Mouse (Mus musculus) brown adipose tissue, adult 24 weeks (tissue): ENCODE results near the gene Pnpla1. TPM values are rescaled to one million over a fixed set of nuclear protein-coding genes. Genes with fewer than 3 reads are reported as not detected.

Experiments
- H3K27ac ChIP-seq: fragments of 200-500 bp; replicated peaks from 2 replicates; pipeline ENCODE4 v1.5.1; 2012; ENCODE audit warnings: low read depth, mild to moderate bottlenecking, low read length
- H3K4me1 ChIP-seq: fragments of 200-500 bp; 2 replicates; pipeline ENCODE4 v1.6.1; 2012; ENCODE audit warnings: low read length, mixed read lengths; ENCODE audit not compliant: control insufficient read depth, insufficient read depth, insufficient read length
- H3K4me3 ChIP-seq: fragments of 200-500 bp; 2 replicates; pipeline ENCODE4 v1.5.1; 2012; ENCODE audit warnings: low read depth, mild to moderate bottlenecking, low read length, moderate library complexity; ENCODE audit not compliant: insufficient read depth
- polyA plus RNA-seq: library from polyadenylated mRNA; stranded (reverse); fragments of >200 nt; gene quantifications from 2 replicates; pipeline ENCODE4 v1.2.4, GENCODE M21; 2012; ENCODE audit not compliant: missing spikeins, insufficient read depth, insufficient read length

The Pnpla1 gene
- polyA plus RNA-seq, 1 experiment: not detected

DNA sequence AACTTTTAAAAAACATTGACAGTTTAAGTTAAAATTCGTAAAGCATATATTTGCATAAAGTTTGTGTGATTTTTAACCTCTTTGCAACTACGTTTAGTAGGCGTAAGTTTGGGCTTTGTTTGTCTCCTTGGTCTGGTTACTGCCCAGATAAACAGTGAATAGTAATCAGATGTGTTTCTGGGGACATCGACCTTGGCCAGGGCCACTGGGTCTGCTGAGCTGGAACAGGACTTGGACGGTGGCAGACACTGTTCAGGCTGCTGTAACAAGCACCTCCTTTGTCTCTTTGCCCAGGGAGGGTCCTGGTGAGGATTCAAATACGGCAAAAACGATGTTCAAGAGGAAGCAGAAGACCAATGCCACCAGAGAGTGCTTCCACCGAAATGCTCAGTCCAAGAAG is 27.0 kb downstream of the Pnpla1 start:
- no peak overlapping the region for H3K27ac ChIP-seq
- H3K4me3 ChIP-seq: no peak overlapping the region
- H3K4me1 ChIP-seq: no peaks in the 10 kb centered on the region

DNA sequence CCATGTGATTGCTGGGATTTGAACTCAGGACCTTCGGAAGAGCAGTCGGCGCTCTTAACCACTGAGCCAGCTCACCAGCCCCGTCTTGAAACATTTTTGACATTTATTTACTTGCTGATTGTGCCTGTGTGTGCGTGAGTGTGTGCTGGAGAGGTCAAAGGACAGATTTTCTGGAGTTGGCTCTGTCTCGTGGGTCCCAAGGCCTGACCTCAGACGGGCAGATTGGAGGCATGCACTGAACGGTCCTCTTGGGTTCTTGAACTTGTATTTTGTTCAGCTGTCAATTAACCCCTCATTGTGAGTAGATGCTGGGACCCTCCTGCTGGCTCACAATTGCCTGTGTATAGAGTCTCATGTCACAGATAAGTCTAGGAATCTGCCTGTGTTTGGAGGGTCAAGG is 28.1 kb downstream of the Pnpla1 start:
- Histone ChIP-seq H3K27ac (no peak overlapping the region), H3K4me1 (no peaks in the 10 kb centered on the region), H3K4me3 (no peak overlapping the region)

DNA sequence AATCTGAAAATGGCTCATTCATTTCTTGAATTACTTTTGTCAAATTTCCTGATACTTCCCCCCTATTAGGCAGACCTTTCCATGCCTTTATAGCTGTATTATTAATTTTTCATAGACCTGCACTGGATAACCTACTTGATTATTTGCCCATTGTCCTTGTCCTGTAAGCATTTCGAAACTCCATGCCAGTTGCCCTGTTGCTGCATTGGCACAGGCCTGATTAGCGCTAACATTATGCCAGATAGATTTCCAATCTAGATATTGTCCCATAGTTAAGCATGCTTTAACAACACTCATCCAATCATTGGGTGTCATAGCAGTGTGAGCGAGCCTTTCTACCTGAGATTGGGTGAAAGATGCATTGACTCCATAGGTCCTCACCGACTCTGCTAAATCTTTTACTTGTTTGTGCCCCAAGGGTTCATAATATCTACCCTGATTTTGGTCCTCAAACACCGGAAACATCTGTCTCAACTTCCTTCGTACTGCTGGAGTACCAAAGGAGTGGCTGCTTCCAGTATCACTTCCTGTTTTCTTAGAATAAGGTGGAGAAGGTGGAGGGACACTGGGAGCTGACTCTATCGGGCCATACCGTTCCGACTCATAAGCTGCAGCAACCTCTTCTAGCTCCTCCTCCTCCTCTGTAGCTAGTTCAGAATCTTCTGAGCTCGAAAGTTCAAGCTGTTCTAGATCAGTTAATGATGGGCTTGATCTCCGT is 36.0 kb downstream of the Pnpla1 start:
- Histone ChIP-seq H3K4me3 (no peak overlapping the region), H3K27ac (peak overlapping the region; percentile 78), H3K4me1 (peaks cover 13% of the 10 kb centered on the region)

DNA sequence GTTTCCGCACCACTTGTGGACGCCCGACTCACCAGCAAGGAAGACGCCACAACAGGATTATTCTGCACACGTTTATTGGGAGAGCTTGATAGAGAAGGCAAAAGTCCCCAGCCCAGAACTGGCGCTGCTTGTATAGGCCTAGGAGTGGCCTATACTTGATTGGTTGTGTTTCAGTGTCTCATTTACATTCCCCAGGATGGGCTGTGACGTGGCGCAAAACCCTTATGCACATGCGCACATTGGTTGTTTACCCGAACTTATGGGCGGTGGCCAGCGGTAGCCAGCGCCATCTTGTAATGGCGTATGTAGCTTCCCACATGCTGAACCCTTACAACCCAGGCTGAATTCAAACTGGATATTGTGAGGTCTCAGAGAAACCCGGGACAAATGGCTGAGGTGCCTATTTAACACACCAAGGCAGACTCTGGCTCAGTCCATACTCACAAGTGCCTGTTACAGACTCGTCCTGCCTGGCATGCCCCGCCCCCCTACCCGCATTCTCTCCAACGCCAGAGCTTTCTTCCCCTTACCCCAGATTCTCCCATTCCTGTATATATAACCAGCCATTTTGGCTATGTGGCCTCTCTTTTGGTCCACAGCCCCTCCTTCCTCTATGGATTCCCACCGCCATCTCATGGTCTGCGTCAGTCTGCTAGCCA is 37.1 kb downstream of the Pnpla1 start:
- peak overlapping the region; percentile 78 for H3K27ac ChIP-seq

DNA sequence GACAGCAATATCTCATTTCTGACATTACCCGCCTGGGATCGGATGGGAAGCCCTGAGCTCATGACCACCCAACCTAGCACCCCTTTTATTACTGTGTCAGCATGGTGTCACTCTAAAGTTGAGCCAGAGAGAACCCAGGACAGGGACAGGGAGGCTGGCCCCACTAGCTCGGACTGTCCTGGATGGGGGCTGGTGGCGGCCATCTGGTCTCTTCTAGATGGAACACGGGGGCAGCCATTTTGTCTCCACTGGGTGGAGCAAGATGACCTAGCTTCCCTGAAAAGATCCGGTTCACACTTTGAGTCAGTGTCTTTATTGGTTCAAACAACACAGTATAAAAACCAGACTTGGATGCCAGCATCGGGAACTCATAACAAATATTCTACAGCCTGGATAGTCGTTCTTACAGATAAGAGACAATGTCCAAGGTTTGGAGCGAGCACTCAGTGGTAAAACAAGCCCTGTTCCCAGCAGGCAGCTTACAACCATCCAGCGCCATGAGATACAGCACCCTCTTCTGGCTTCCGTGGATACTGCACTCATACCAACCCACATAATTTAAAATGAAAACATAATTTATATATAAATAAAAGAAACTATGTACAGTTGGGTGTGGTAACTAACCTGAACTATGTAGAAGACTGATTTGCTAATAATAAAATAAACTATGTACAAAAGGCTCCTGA is 38.0 kb downstream of the Pnpla1 start:
- H3K27ac ChIP-seq: no peak overlapping the region
- peaks cover 15% of the 10 kb centered on the region for H3K4me1 ChIP-seq
- H3K4me3 ChIP-seq: no peak overlapping the region

More for the DNA sequence above, 37.1 kb downstream of the Pnpla1 start:
- Histone ChIP-seq H3K4me3 (no peak overlapping the region), H3K4me1 (peaks cover 15% of the 10 kb centered on the region)

DNA sequence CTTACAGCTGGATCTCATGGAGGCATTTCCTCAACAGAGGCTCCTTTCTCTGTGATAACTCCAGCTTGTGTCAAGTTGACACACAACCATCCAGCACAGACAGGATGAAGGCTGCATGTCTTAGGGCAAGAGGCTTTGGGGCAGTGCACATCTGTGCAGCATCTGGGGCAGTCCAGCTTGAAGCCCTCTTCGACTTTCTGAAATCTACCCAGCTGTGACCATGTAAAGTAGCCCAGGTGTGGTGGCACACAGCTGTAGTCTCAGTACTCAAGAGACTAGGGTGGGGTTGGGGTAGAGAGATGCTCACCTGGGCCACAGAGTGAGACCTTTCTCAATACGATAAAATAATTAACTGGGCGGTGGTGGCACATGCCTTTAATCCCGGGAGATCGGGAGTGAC is 39.6 kb downstream of the Pnpla1 start:
- Histone ChIP-seq H3K4me3 (no peak overlapping the region), H3K4me1 (peaks cover 15% of the 10 kb centered on the region), H3K27ac (no peak overlapping the region)

DNA sequence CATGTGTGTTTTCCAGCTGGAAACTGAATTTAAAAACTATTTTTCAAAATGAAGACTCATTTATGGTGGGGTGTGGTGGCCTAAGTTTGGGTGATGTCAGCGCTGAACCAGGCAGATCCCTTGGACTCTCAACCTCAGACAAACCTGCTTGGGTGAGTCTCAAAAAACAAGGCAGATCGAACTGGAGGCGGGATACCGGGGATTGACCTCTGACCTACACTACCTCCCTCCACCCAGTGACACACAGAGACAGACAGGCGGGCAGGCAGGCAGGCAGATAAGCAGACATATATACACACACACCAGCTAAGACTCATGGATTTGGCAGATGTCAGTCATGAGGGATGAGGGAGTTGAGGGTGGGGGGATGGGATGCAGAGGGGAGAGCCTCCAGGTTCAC is 40.0 kb downstream of the Pnpla1 start:
- Histone ChIP-seq H3K4me1 (peaks cover 15% of the 10 kb centered on the region), H3K4me3 (no peak overlapping the region), H3K27ac (no peak overlapping the region)

DNA sequence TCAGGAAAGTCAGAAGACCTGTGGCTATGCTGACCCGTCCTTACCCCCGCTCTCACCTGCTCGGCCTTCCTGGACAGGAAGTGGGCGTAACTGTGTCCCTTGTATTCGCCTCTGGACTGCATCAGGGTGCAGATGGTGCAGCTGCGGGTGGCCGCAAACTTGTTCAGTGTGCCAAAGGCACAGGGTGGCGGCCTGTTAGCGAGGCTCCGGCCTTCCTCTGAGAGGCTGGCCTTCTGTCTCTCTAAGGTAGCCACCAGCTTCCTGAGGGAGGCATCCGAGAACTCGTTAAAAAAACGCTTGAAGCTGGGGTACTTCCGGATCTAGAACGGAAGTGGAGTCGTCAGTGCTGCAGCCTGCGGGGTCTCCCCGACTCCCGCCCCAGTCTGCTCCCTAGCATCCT is 41.2 kb downstream of the Pnpla1 start:
- Histone ChIP-seq H3K4me3 (no peak overlapping the region), H3K27ac (no peak overlapping the region), H3K4me1 (peaks cover 8% of the 10 kb centered on the region)

DNA sequence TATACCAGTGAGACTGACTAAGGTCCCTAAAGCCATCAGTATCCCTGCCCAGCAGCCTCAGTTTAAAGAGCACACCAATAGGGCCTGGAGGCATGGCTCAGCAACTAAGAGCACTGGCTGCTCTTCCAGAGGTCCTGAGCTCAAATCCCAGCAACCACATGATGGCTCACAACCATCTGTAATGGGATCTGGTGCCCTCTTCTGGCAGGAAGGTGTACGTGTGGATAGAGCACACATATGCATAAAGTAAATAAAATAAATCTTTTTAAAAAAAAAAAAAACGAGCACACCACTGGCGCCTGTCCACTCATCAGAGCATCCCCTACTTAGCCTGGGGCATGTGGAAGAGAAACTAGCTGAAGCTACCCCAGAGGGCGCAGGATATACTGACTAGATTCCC is 43.3 kb downstream of the Pnpla1 start:
- H3K27ac ChIP-seq: no peak overlapping the region
- H3K4me1 ChIP-seq: peaks cover 7% of the 10 kb centered on the region; the same call in 1 of the 2 replicates
- H3K4me3 ChIP-seq: no peak overlapping the region

DNA sequence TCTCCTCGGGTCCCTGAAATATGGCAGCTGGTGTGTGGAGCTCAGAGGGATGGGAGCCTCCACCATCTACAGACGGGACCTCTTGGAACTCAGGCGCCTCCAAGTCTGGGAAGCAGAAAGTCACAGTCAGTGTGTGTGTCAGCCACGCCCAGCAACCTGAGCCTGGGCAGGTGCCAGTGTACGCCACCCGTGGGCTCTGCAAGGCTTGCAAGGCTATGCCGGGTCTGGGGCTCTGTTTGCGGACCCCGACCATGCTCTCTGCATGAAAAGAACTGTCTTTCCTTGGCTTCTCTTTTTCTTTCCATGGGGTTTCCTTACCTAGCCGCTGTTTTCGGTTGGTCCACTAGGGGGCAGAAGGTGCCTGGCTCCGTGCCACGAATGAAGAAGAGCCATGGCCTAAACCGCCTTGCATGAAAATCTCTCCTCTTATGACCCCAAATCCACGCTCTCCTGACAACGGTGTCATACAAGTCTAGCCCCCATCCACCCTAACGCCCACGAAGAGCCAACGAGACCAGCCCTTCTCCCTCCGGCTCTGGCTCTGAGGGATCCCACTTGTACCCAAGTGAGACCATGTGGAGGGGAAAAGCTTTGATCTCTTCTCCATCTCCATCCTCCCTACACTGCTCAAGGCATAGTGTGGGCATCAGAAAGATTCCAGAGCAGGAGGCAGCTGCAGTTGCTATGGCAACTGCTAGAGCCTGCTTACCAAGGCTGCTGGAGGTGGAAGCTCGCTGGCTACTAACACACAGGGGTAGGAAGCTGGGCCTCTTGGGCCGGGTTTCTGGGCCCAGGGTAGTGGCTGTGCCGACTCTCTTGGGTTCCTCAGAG is 46.5 kb downstream of the Pnpla1 start:
- Histone ChIP-seq H3K4me1 (no peaks in the 10 kb centered on the region), H3K27ac (no peak overlapping the region)

DNA sequence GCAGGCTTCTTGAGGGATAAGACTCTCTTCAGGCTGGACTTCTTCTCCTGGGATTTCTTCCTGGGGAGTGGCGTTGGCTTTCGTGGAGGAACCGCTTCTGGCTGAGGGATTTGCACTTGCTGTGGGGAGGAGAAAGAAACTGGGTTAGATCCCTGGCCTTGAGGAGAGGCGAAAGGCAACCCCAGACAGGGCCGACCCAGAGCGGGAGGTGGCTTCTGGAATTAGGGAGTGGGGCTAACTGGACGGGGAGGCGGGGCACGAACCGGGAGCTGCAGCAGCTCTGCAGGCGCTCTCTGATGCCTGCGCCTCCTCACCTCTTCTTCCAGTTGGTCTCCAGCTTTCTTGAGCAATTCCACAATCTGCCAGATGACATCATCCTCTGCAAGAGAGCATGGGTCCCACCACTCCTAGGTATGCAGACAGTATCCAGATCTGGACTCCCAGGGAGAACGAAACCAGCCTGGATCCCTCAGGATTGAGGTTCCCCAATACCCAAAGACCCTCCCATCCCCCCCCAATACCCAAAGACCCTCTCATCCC is 47.2 kb downstream of the Pnpla1 start:
- Histone ChIP-seq H3K4me1 (no peaks in the 10 kb centered on the region), H3K4me3 (no peak overlapping the region), H3K27ac (no peak overlapping the region)

More for the DNA sequence above, 46.5 kb downstream of the Pnpla1 start:
- H3K4me3 ChIP-seq: no peak overlapping the region

DNA sequence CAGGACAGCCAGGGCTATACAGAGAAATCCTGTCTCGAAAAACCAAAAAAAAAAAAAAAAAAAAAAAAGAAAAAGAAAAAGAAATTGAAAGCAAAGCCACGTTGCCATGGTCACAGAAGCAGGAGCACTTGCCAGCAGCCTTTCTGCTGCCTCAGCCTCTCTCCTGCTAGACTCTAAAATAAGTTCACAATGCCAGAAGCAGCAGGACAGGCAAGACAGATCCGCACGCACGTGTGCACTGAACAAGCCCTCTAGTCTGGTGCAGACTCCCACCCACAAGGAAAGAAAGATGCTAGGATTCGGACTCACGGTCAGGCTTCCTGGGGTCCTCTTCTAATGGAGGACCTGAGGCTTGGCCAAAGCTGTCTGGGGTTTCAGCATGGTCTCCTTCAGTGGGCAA is 49.7 kb downstream of the Pnpla1 start:
- Histone ChIP-seq H3K27ac (no peak overlapping the region), H3K4me1 (no peaks in the 10 kb centered on the region), H3K4me3 (no peak overlapping the region)

DNA sequence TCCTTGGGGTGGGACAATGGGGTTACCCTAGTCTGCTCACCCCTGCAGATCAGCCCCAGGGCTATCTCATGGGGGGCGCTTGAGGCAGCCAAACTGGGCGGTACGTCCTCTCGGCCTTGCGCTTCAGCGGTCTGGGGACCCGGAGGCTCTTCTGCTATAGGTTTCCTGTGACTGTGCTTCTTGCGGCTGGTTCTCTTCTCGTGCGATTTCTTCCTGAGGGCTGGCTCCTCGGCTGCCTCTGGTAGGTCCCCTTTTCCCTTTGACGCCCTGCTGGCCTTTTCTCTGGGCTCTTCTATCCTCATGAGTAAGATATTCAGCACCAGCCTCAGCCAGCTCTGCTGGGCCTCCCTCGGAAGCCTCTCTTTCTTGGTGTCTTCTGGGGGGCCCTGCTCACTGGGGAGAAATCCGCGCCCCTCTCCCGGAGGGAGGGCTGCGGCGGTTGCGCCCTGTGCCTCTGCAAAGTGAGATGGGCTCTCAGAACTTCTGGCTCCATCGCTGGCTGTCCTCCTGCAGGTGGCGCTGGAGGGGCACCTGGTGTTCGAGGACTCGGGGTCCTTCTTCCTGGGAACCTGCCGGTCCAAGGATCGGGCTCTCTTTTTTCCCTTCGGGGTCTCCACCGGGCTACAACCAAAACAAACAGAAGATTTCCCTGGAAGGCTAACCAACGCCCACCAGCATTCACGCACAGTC is 51.2 kb downstream of the Pnpla1 start:
- Histone ChIP-seq H3K4me3 (no peak overlapping the region), H3K27ac (no peak overlapping the region), H3K4me1 (0 out of 2 replicates have a peak, but pooled peaks cover 4% of the 10 kb centered on the region)

DNA sequence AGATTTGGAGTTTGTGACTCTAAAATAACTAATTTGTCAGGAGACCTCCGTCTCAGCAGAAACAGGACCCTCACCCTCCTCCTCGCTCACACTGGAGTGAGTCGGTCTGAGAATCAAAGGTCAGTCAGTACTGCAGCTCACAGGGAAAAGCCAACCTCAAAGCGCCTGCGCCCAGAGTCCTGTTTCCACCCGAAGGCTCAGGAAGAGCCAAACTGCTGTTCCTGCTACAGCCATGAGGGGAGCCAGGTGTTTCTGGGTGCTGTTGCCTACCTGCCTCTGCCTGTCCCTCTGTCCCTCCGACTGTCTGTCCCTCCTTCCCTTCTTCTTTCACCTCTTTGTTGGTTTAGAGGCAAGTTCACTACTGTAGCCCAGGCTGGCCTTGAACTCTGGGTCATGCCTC is 51.9 kb downstream of the Pnpla1 start:
- Histone ChIP-seq H3K27ac (no peak overlapping the region), H3K4me1 (0 out of 2 replicates have a peak, but pooled peaks cover 4% of the 10 kb centered on the region), H3K4me3 (no peak overlapping the region)
